Mouse (Mus musculus) erythroblast, embryonic 14.5 days (primary cell): Measurements from ENCODE around the gene Ppfibp1.

ENCODE experiments used
- GATA1 ChIP-seq: IDR thresholded peaks from 2 replicates; pipeline ENCODE4 v1.6.1; 2012; ENCODE audit warnings: low read length, inconsistent platforms, mixed read lengths
- TAL1 ChIP-seq: IDR thresholded peaks from 3 replicates; pipeline ENCODE4 v1.6.1; 2012; ENCODE audit warnings: low read length, inconsistent platforms, mixed read lengths

DNA sequence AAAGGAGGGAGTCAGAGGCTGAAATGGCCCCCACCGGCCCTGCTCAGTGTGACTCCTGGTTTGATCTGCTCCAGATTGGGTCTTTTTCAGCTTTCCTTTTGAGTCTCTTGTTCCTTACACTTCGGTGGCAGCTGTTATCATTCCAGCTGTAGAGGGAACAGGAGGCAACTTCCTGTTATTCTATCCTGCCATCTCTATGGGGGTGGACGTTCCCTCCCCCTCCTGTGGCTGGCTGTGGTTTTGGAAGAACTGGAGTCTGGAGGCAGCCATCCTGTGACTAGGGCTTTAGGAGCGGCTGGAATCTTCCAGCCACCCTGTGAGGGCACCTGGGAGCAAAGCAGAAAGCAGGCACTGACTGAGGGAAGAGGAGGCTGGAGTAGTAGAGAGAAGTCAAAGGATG is 3.4 kb upstream of the Ppfibp1 start:
- TF ChIP-seq TAL1 (no peak), GATA1 (no peak)
